Mouse (Mus musculus): ENCODE data around the gene Dnaja2. TPM values are rescaled to one million over a fixed set of nuclear protein-coding genes. Genes with fewer than 3 reads are reported as not detected.

Dnaja2 gene
- polyA plus RNA-seq, 1 experiment from 2014 or later, result 67.5 TPM

DNA sequence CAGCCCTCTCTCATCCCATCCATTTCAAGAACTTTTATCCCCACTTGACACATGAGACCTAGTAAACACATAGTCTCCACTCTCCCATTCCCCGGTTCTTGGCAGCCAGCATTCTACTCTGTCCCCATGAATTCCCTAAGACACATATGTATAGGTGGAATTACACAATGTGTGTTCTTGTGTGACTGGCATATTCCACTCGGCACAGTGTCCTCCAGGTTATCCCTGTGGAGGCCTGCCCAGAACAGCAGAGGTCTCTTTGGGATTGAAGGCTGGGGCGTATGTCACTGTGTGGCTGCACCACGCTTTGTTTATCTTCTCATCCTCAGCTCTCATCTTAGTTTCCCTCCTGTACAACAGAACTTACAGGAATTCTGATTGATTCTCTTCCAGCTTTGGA is 34.6 kb downstream of the Dnaja2 start:
- H3K9me3 ChIP-seq (replicated peaks), result no peaks in the 10 kb centered on the region
- H3K4me1 ChIP-seq (replicated peaks), result no peaks in the 10 kb centered on the region
- H3K27ac ChIP-seq (replicated peaks), result no peak overlapping the region
- no peaks in the 10 kb centered on the region for H3K27me3 ChIP-seq
- 82% methylated on average over 4 of the region's 4 CpGs for WGBS (ENCODE audit: insufficient replicate concordance)
- no peak overlapping the region for H3K4me3 ChIP-seq (replicated peaks)
- no peak for ATAC-seq (ENCODE audit: insufficient read depth)
- no peak overlapping the region for H3K9ac ChIP-seq
- no peak overlapping the region for H3K4me2 ChIP-seq
- peaks cover 14% of the 10 kb centered on the region for H3K36me3 ChIP-seq (replicated peaks)

DNA sequence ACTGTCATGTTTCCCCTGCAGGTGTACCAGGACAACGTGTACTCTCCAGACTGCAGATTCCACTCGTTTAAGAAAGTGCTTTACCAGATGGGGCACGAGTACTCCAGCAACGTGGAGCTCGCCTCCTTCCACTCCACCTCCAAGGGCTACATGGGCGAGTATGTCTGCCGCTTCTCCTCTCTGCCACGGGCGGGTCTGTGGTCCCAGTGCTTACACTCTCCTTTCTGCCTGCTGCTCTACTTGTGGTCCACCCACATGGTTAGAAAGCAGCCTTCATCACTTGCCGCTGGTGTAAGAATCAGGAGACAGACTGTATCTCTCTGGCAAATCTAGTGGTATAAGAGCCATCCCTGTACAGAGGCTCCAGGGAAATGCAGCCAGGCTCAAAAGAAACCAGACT is 37.2 kb downstream of the Dnaja2 start:
- Histone ChIP-seq H3K9ac (no peak overlapping the region), H3K9me3 (replicated peaks) (no peaks in the 10 kb centered on the region), H3K36me3 (replicated peaks) (peaks cover 18% of the 10 kb centered on the region; the same call in 1 of the 2 replicates), H3K27me3 (no peaks in the 10 kb centered on the region), H3K4me3 (replicated peaks) (no peak overlapping the region), H3K4me2 (no peak overlapping the region), H3K27ac (replicated peaks) (no peak overlapping the region), H3K4me1 (replicated peaks) (no peaks in the 10 kb centered on the region)
- no peak for ATAC-seq (ENCODE audit: insufficient read depth)
- 75% methylated on average over 10 of the region's 10 CpGs for WGBS (ENCODE audit: insufficient replicate concordance)

DNA sequence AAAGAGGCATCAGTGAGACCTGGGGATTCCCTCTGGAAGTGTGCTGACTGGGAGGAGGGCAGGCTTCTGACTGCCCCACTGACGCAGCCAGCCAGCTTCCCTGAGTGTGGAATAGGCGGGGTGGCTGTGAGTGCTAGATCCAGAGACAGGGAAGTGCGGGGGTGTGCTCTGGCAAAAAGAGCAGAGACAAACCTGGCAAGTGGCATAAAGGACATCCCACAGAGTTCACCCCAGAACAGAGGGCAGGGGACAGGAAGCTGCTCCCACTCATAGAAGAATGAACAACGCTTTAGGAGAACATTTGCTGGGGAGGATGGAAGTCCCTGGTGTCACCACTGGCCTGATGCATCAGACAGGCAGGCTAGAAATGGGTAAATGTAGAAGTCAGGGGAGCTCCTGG is 37.8 kb downstream of the Dnaja2 start:
- H3K4me1 ChIP-seq (replicated peaks), result no peaks in the 10 kb centered on the region
- 56% methylated on average over 4 of the region's 4 CpGs for WGBS (ENCODE audit: insufficient replicate concordance)
- ATAC-seq (ENCODE audit: insufficient read depth), result no peak

DNA sequence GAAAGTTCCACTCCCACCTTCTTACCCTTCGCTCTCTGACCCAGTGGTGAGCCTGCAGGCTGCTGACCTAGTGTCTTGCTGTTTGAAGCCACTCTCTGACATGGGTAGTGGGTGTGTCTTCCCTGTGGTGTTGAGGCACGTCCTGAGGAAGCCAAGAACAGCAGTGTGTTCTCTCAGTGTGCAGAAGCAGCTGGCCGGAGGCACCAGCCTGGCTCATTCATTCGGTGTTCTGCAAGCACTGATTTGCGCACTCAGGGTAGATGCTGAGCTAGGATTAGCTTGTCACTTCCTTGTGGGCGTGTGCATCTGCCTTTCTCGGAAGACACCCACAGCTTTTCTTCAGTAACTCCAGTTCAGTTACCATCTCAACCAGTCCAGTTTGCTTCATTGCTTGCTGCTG is 39.8 kb downstream of the Dnaja2 start:
- Histone ChIP-seq H3K9me3 (replicated peaks) (no peaks in the 10 kb centered on the region), H3K4me1 (replicated peaks) (no peaks in the 10 kb centered on the region), H3K27ac (replicated peaks) (no peak overlapping the region), H3K36me3 (replicated peaks) (peaks cover 8% of the 10 kb centered on the region; the same call in 1 of the 2 replicates), H3K9ac (no peak overlapping the region), H3K4me2 (no peak overlapping the region), H3K27me3 (no peaks in the 10 kb centered on the region), H3K4me3 (replicated peaks) (no peak overlapping the region)
- WGBS (ENCODE audit: insufficient replicate concordance), result 45% methylated on average over 7 of the region's 7 CpGs
- ATAC-seq (ENCODE audit: insufficient read depth), result no peak

More for the DNA sequence above, 37.8 kb downstream of the Dnaja2 start:
- H3K4me3 ChIP-seq (replicated peaks), result no peak overlapping the region
- no peak overlapping the region for H3K9ac ChIP-seq
- no peak overlapping the region for H3K27ac ChIP-seq (replicated peaks)
- H3K27me3 ChIP-seq, result no peaks in the 10 kb centered on the region
- H3K4me2 ChIP-seq, result no peak overlapping the region
- H3K36me3 ChIP-seq (replicated peaks), result peaks cover 15% of the 10 kb centered on the region; the same call in 1 of the 2 replicates
- H3K9me3 ChIP-seq (replicated peaks), result no peaks in the 10 kb centered on the region

DNA sequence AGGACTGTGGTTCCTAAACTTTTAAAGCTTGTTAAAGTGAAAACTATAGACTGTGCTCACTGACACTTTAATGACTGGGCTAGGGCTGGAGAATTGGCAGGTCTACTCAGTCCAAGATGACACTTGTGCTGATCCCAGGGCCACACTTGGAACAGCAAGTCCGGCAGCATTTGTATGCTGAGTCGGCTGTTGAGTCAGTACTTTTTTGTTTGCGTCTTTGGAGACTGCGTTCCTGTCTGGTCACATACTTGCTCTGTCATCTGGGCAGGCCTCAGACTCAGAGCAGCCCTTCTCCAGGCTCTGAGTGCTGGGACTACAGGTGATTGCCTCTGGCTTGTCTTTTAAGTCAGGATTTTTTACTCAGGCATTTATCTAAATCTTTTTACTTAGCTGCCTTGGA is 41.9 kb downstream of the Dnaja2 start:
- H3K27ac ChIP-seq (replicated peaks), result no peak overlapping the region
- no peak for ATAC-seq (ENCODE audit: insufficient read depth)

DNA sequence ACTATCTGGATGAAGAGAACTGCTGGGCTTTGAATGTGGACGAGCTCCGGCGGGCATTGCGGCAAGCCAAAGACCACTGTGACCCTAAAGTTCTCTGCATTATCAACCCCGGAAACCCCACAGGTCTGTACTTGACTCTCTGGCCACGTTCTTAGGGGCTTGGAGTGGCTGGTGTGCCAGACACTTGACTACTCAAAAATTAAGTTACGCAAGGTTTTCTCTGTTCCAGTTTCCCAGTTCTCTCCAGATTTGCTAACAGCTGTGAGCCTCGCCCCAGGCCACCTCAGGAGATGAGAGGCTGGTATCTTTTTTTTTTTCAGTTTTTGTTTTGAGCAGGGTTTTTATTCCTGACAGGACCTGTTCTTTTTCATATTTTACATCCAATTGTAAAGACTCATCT is 42.9 kb downstream of the Dnaja2 start:
- no peaks in the 10 kb centered on the region for H3K9me3 ChIP-seq (replicated peaks)
- H3K36me3 ChIP-seq (replicated peaks), result peaks cover 3% of the 10 kb centered on the region
- H3K4me2 ChIP-seq, result no peak overlapping the region
- no peak for ATAC-seq (ENCODE audit: insufficient read depth)
- H3K27me3 ChIP-seq, result no peaks in the 10 kb centered on the region
- no peak overlapping the region for H3K4me3 ChIP-seq (replicated peaks)
- WGBS (ENCODE audit: insufficient replicate concordance), result 70% methylated on average over 8 of the region's 8 CpGs
- H3K9ac ChIP-seq, result no peak overlapping the region
- H3K27ac ChIP-seq (replicated peaks), result no peak overlapping the region
- H3K4me1 ChIP-seq (replicated peaks), result no peaks in the 10 kb centered on the region

More for the DNA sequence above, 41.9 kb downstream of the Dnaja2 start:
- Histone ChIP-seq H3K4me1 (replicated peaks) (no peaks in the 10 kb centered on the region), H3K27me3 (no peaks in the 10 kb centered on the region), H3K36me3 (replicated peaks) (peaks cover 3% of the 10 kb centered on the region), H3K4me3 (replicated peaks) (no peak overlapping the region), H3K4me2 (no peak overlapping the region), H3K9ac (no peak overlapping the region), H3K9me3 (replicated peaks) (no peaks in the 10 kb centered on the region)
- WGBS (ENCODE audit: insufficient replicate concordance), result 73% methylated on average over 4 of the region's 4 CpGs

DNA sequence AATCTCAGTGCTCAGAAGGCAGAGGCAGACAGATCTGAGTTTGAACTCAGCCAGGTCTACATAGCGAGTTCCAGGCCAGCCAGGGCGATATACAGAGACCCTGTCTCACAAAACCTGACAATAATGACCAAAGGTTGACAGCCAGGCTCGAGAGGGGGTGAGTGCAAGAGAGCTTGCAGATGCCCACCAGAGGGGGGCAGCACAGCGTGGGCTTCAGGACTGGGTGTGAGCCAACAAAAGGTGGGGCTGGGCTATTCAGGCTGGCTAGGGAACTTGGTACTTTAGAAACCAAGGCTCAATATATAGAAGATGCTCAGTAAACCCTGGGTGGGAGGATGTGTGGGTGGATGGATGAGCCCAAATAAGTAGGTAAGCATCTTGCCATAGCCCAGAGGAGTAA is 46.5 kb downstream of the Dnaja2 start:
- no peak overlapping the region for H3K4me3 ChIP-seq (replicated peaks)
- no peaks in the 10 kb centered on the region for H3K27me3 ChIP-seq
- peaks cover 8% of the 10 kb centered on the region for H3K36me3 ChIP-seq (replicated peaks)
- H3K4me2 ChIP-seq, result no peak overlapping the region
- H3K27ac ChIP-seq (replicated peaks), result no peak overlapping the region
- H3K4me1 ChIP-seq (replicated peaks), result 0 out of 2 replicates have a peak, but pooled peaks cover 6% of the 10 kb centered on the region
- 56% methylated on average over 4 of the region's 4 CpGs for WGBS (ENCODE audit: insufficient replicate concordance)
- H3K9me3 ChIP-seq (replicated peaks), result no peaks in the 10 kb centered on the region
- no peak for ATAC-seq (ENCODE audit: insufficient read depth)
- H3K9ac ChIP-seq, result no peak overlapping the region

DNA sequence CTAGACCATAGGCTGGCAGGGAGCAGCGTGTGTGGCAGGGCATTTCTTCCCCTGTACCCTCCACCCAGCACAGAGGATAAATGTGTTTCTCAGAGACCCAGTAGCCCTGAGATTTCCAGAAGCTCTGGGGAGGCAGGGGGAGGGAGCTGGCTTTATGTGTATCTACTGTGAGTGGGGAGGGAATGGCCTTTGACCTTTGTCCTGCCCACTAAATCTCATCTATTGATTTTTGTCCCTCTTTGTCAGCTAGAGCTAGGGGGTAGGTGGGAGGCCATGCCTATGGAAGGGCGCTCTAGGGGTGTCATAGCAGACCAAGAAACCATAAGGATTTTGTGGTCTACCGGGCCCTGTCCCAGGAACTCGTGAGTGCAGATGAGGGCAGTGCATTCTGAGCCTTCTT is 48.5 kb downstream of the Dnaja2 start:
- Histone ChIP-seq H3K27me3 (no peaks in the 10 kb centered on the region), H3K27ac (replicated peaks) (no peak overlapping the region; the same call in 1 of the 2 replicates), H3K9ac (no peak overlapping the region), H3K4me2 (0 out of 2 replicates have a peak overlapping the region, but pooled peaks have one; percentile 1), H3K9me3 (replicated peaks) (no peaks in the 10 kb centered on the region), H3K4me1 (replicated peaks) (peaks cover 9% of the 10 kb centered on the region; the same call in 1 of the 2 replicates), H3K36me3 (replicated peaks) (peaks cover 5% of the 10 kb centered on the region), H3K4me3 (replicated peaks) (no peak overlapping the region)
- 46% methylated on average over 4 of the region's 4 CpGs for WGBS (ENCODE audit: insufficient replicate concordance)
- ATAC-seq (ENCODE audit: insufficient read depth), result peak; percentile 65; the same call in 1 of the 2 replicates

DNA sequence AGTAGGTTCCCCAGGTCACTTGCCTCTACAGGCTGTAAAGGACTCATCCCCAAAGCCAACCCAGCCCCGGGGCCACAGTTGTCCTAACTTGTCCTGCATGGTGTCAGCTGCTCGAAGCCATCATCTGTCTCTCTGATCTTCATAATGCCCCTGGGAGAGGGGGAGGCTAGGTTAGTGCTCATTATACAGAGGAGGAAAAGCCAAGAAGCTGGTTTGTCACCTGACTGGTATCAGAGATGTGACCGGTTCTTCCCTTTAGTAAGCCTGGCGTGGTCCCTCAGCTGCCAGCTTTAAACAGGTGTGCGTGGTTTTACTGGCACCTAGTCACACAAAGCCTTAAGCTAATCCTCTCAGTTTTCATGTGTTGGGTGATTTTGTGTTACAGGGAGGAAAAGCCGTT is 50.4 kb downstream of the Dnaja2 start:
- H3K9ac ChIP-seq, result no peak overlapping the region
- H3K4me3 ChIP-seq (replicated peaks), result no peak overlapping the region
- H3K4me2 ChIP-seq, result no peak overlapping the region
- no peak overlapping the region for H3K27ac ChIP-seq (replicated peaks)
- no peaks in the 10 kb centered on the region for H3K9me3 ChIP-seq (replicated peaks)
- 63% methylated on average over 6 of the region's 6 CpGs for WGBS (ENCODE audit: insufficient replicate concordance)
- no peaks in the 10 kb centered on the region for H3K27me3 ChIP-seq
- ATAC-seq (ENCODE audit: insufficient read depth), result no peak
- peaks cover 5% of the 10 kb centered on the region for H3K36me3 ChIP-seq (replicated peaks)
- peaks cover 13% of the 10 kb centered on the region; the same call in 1 of the 2 replicates for H3K4me1 ChIP-seq (replicated peaks)

DNA sequence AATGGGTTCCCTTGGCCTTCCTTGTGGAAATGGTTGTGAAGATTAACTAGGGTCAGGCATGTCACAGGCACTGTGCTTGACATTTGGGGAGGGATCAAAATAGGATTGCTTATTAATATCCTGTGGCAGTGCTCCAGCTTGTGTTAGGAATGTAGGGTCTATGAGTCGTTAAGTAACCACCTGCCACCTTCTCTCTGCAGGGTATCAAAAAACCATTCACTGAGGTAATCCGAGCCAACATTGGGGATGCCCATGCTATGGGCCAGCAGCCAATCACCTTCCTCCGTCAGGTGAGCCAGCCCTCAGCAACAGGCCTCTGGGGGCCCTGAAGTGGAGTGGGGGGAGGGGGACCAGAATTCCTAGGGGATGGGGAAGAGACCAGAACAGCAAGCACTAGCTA is 52.1 kb downstream of the Dnaja2 start:
- WGBS (ENCODE audit: insufficient replicate concordance), result 48% methylated on average over 3 of the region's 3 CpGs
- no peak for ATAC-seq (ENCODE audit: insufficient read depth)
- Histone ChIP-seq H3K27me3 (no peaks in the 10 kb centered on the region), H3K36me3 (replicated peaks) (peaks cover 5% of the 10 kb centered on the region; the same call in 1 of the 2 replicates), H3K27ac (replicated peaks) (no peak overlapping the region), H3K9ac (no peak overlapping the region), H3K4me1 (replicated peaks) (peaks cover 22% of the 10 kb centered on the region; the same call in 1 of the 2 replicates), H3K4me3 (replicated peaks) (no peak overlapping the region), H3K9me3 (replicated peaks) (no peaks in the 10 kb centered on the region), H3K4me2 (no peak overlapping the region)

DNA sequence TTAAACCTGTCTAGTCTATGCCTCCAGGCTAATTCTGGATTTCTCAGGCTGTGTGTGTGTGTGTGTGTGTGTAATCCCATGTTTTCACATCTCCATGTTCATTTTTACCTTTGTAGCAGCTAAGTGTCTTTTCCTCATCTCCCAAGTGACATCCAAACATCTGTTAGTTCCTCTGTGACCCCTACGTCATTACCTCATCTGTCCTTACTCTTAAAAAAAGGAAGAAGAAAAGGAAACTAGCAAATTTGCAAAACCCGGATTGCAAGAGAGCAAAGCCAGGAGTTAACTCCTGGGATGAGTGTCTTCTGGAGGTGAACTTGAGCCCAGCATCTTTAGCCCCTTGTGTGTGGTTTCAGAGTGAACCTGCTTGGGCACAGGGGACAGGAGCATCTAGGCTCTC is 52.8 kb downstream of the Dnaja2 start:
- H3K4me1 ChIP-seq (replicated peaks), result peaks cover 22% of the 10 kb centered on the region; the same call in 1 of the 2 replicates

More for the DNA sequence above, 52.8 kb downstream of the Dnaja2 start:
- no peak overlapping the region for H3K9ac ChIP-seq
- peaks cover 5% of the 10 kb centered on the region; the same call in 1 of the 2 replicates for H3K36me3 ChIP-seq (replicated peaks)
- H3K27me3 ChIP-seq, result no peaks in the 10 kb centered on the region
- H3K4me3 ChIP-seq (replicated peaks), result no peak overlapping the region
- H3K27ac ChIP-seq (replicated peaks), result no peak overlapping the region
- no peak for ATAC-seq (ENCODE audit: insufficient read depth)
- no peak overlapping the region for H3K4me2 ChIP-seq
- WGBS (ENCODE audit: insufficient replicate concordance), result 32% methylated on average over 2 of the region's 2 CpGs
- H3K9me3 ChIP-seq (replicated peaks), result no peaks in the 10 kb centered on the region

All from liver, embryonic 15.5 days (tissue).